Mouse (Mus musculus): ENCODE measurements around the gene Tprg. TPM values are rescaled to one million over a fixed set of nuclear protein-coding genes. Genes with fewer than 3 reads are reported as not detected.

The Tprg gene
- polyA plus RNA-seq, 1 experiment from 2014 or later, result not detected

- Histone ChIP-seq H3K9ac (replicated peaks) (no peak overlapping the region), H3K36me3 (no peaks in the 10 kb centered on the region), H3K4me1 (peaks cover 14% of the 10 kb centered on the region), H3K27me3 (replicated peaks) (no peaks in the 10 kb centered on the region), H3K27ac (replicated peaks) (peak overlapping the region; percentile 58), H3K4me3 (replicated peaks) (no peak overlapping the region), H3K9me3 (replicated peaks) (no peaks in the 10 kb centered on the region), H3K4me2 (peak overlapping the region; percentile 30)
- ATAC-seq (ENCODE audit: low FRiP score), result peak; percentile 79
- WGBS, result 10% methylated on average over 8 of the region's 8 CpGs
Measured at GRCm38 (mm10) chr16:25407204-25407886, 120.7 kb downstream of the Tprg start.

GRCm38 (mm10) chr16:25408032-25408431 lies 121.4 kb downstream of the Tprg start:
- Histone ChIP-seq H3K4me3 (replicated peaks) (no peak overlapping the region), H3K9me3 (replicated peaks) (no peaks in the 10 kb centered on the region), H3K27ac (replicated peaks) (peak overlapping the region; percentile 58), H3K4me1 (peaks cover 14% of the 10 kb centered on the region), H3K9ac (replicated peaks) (no peak overlapping the region), H3K27me3 (replicated peaks) (no peaks in the 10 kb centered on the region), H3K4me2 (no peak overlapping the region), H3K36me3 (no peaks in the 10 kb centered on the region)
- no peak for ATAC-seq (ENCODE audit: low FRiP score)
- 52% methylated on average over 6 of the region's 6 CpGs for WGBS

GRCm38 (mm10) chr16:25411307-25411706 lies 124.7 kb downstream of the Tprg start:
- Histone ChIP-seq H3K4me2 (no peak overlapping the region), H3K4me1 (peaks cover 14% of the 10 kb centered on the region), H3K9ac (replicated peaks) (no peak overlapping the region), H3K4me3 (replicated peaks) (no peak overlapping the region), H3K27ac (replicated peaks) (no peak overlapping the region), H3K27me3 (replicated peaks) (no peaks in the 10 kb centered on the region), H3K9me3 (replicated peaks) (no peaks in the 10 kb centered on the region), H3K36me3 (no peaks in the 10 kb centered on the region)
- 74% methylated on average over 3 of the region's 3 CpGs for WGBS
- ATAC-seq (ENCODE audit: low FRiP score), result no peak

- 42% methylated on average over 1 of the region's 1 CpGs for WGBS
Measured at GRCm38 (mm10) chr16:25413885-25414284, 127.3 kb downstream of the Tprg start.

GRCm38 (mm10) chr16:25415186-25415585 lies 128.6 kb downstream of the Tprg start:
- Histone ChIP-seq H3K9me3 (replicated peaks) (no peaks in the 10 kb centered on the region), H3K9ac (replicated peaks) (no peak overlapping the region), H3K4me3 (replicated peaks) (no peak overlapping the region), H3K36me3 (no peaks in the 10 kb centered on the region), H3K4me2 (no peak overlapping the region), H3K4me1 (no peaks in the 10 kb centered on the region), H3K27ac (replicated peaks) (no peak overlapping the region), H3K27me3 (replicated peaks) (no peaks in the 10 kb centered on the region)
- ATAC-seq (ENCODE audit: low FRiP score), result no peak

More at GRCm38 (mm10) chr16:25413885-25414284, 127.3 kb downstream of the Tprg start:
- Histone ChIP-seq H3K36me3 (no peaks in the 10 kb centered on the region), H3K9me3 (replicated peaks) (no peaks in the 10 kb centered on the region), H3K27me3 (replicated peaks) (no peaks in the 10 kb centered on the region), H3K9ac (replicated peaks) (no peak overlapping the region), H3K27ac (replicated peaks) (no peak overlapping the region), H3K4me1 (no peaks in the 10 kb centered on the region), H3K4me3 (replicated peaks) (no peak overlapping the region), H3K4me2 (no peak overlapping the region)
- ATAC-seq (ENCODE audit: low FRiP score), result no peak

GRCm38 (mm10) chr16:25417875-25418630 lies 131.4 kb downstream of the Tprg start:
- H3K4me1 ChIP-seq, result no peaks in the 10 kb centered on the region
- 64% methylated on average over 11 of the region's 11 CpGs for WGBS
- no peak overlapping the region for H3K9ac ChIP-seq (replicated peaks)
- no peaks in the 10 kb centered on the region for H3K27me3 ChIP-seq (replicated peaks)
- no peak for ATAC-seq (ENCODE audit: low FRiP score)
- no peaks in the 10 kb centered on the region for H3K36me3 ChIP-seq
- no peak overlapping the region for H3K27ac ChIP-seq (replicated peaks)
- H3K4me2 ChIP-seq, result no peak overlapping the region
- no peak overlapping the region for H3K4me3 ChIP-seq (replicated peaks)
- no peaks in the 10 kb centered on the region for H3K9me3 ChIP-seq (replicated peaks)

GRCm38 (mm10) chr16:25422997-25423396 lies 136.4 kb downstream of the Tprg start:
- Histone ChIP-seq H3K36me3 (no peaks in the 10 kb centered on the region), H3K9ac (replicated peaks) (no peak overlapping the region), H3K4me1 (peaks cover 5% of the 10 kb centered on the region; the same call in 1 of the 2 replicates), H3K27me3 (replicated peaks) (no peaks in the 10 kb centered on the region), H3K9me3 (replicated peaks) (no peaks in the 10 kb centered on the region), H3K4me2 (no peak overlapping the region), H3K4me3 (replicated peaks) (no peak overlapping the region), H3K27ac (replicated peaks) (no peak overlapping the region)
- ATAC-seq (ENCODE audit: low FRiP score), result no peak
- WGBS, result 75% methylated on average over 4 of the region's 4 CpGs

GRCm38 (mm10) chr16:25424001-25424400 lies 137.4 kb downstream of the Tprg start:
- 96% methylated on average over 4 of the region's 4 CpGs for WGBS
- Histone ChIP-seq H3K9me3 (replicated peaks) (no peaks in the 10 kb centered on the region), H3K9ac (replicated peaks) (no peak overlapping the region), H3K27ac (replicated peaks) (no peak overlapping the region), H3K4me1 (peaks cover 5% of the 10 kb centered on the region; the same call in 1 of the 2 replicates), H3K4me3 (replicated peaks) (no peak overlapping the region), H3K27me3 (replicated peaks) (no peaks in the 10 kb centered on the region), H3K4me2 (no peak overlapping the region), H3K36me3 (no peaks in the 10 kb centered on the region)
- ATAC-seq (ENCODE audit: low FRiP score), result no peak

- ATAC-seq (ENCODE audit: low FRiP score), result peak; percentile 53; the same call in 1 of the 2 replicates
Measured at GRCm38 (mm10) chr16:25424915-25425314, 138.3 kb downstream of the Tprg start.

GRCm38 (mm10) chr16:25425376-25425775 lies 138.8 kb downstream of the Tprg start:
- H3K27ac ChIP-seq (replicated peaks), result no peak overlapping the region
- WGBS, result 72% methylated on average over 1 of the region's 1 CpGs
- H3K36me3 ChIP-seq, result no peaks in the 10 kb centered on the region
- H3K4me1 ChIP-seq, result peaks cover 5% of the 10 kb centered on the region; the same call in 1 of the 2 replicates
- no peak overlapping the region for H3K9ac ChIP-seq (replicated peaks)
- H3K27me3 ChIP-seq (replicated peaks), result no peaks in the 10 kb centered on the region
- no peak overlapping the region for H3K4me3 ChIP-seq (replicated peaks)
- ATAC-seq (ENCODE audit: low FRiP score), result no peak
- no peak overlapping the region for H3K4me2 ChIP-seq
- H3K9me3 ChIP-seq (replicated peaks), result no peaks in the 10 kb centered on the region

More at GRCm38 (mm10) chr16:25424915-25425314, 138.3 kb downstream of the Tprg start:
- Histone ChIP-seq H3K4me2 (peak overlapping the region; percentile 20; the same call in 1 of the 2 replicates), H3K9me3 (replicated peaks) (no peaks in the 10 kb centered on the region), H3K4me3 (replicated peaks) (no peak overlapping the region), H3K27me3 (replicated peaks) (no peaks in the 10 kb centered on the region), H3K9ac (replicated peaks) (no peak overlapping the region), H3K36me3 (no peaks in the 10 kb centered on the region), H3K27ac (replicated peaks) (no peak overlapping the region), H3K4me1 (peaks cover 5% of the 10 kb centered on the region; the same call in 1 of the 2 replicates)
- 47% methylated on average over 9 of the region's 9 CpGs for WGBS

GRCm38 (mm10) chr16:25426261-25426660 lies 139.6 kb downstream of the Tprg start:
- H3K4me1 ChIP-seq, result peaks cover 5% of the 10 kb centered on the region; the same call in 1 of the 2 replicates
- H3K9me3 ChIP-seq (replicated peaks), result no peaks in the 10 kb centered on the region
- H3K36me3 ChIP-seq, result no peaks in the 10 kb centered on the region
- H3K4me2 ChIP-seq, result no peak overlapping the region
- H3K9ac ChIP-seq (replicated peaks), result no peak overlapping the region
- H3K27me3 ChIP-seq (replicated peaks), result no peaks in the 10 kb centered on the region
- no peak overlapping the region for H3K4me3 ChIP-seq (replicated peaks)
- no peak overlapping the region for H3K27ac ChIP-seq (replicated peaks)
- ATAC-seq (ENCODE audit: low FRiP score), result no peak
- WGBS, result 72% methylated on average over 3 of the region's 3 CpGs

- H3K4me1 ChIP-seq, result no peaks in the 10 kb centered on the region
- H3K27ac ChIP-seq (replicated peaks), result no peak overlapping the region
- H3K9ac ChIP-seq (replicated peaks), result no peak overlapping the region
- no peaks in the 10 kb centered on the region for H3K27me3 ChIP-seq (replicated peaks)
- no peaks in the 10 kb centered on the region for H3K9me3 ChIP-seq (replicated peaks)
- no peak for ATAC-seq (ENCODE audit: low FRiP score)
- 76% methylated on average over 2 of the region's 2 CpGs for WGBS
- H3K36me3 ChIP-seq, result no peaks in the 10 kb centered on the region
- H3K4me2 ChIP-seq, result no peak overlapping the region
- H3K4me3 ChIP-seq (replicated peaks), result no peak overlapping the region
Measured at GRCm38 (mm10) chr16:25440039-25440438, 153.4 kb downstream of the Tprg start.
